10 mouse cellular contexts compared by ENCODE assay signal in the genomic region with DNA sequence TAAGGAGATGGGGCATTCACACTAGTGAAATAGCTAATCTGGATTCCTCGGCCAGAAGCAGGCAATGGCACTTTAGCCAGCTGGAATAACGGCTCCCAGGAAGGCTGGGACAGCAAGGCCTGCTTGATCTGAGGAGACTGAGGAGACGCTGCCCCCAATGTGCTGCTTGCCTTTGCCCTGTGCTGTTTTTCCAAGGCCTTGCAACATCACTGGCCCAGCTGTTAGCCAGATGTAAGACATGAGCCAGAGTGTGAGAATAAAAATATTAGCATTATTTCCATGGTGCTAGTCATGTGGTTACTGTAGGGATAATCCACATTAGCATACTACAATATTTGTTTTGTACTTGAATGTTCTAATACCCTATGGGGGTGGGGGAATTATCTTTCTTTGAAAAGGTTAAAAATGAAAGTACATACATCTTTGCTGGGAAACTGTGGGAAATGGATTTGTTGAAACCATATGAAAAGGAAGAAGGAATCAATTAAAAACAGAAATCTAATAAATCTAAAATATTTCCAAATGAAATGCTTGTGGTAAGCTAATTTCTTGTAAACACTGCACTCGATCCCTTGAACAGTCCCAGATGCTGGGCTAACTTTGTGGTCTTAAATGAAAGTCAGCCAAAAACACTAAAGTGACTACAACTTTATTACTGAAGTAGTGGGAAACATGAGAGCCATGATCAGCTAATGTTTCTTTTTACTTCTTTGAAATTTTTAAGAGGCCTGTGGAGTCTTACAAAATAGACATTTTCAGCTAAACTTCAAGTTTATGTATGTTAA. TPM values are rescaled to one million over a fixed set of nuclear protein-coding genes. Genes with fewer than 3 reads are reported as not detected.
DNase-seq lines count a peak whose midpoint lies in the region; ATAC-seq and TF ChIP-seq lines count a peak whose summit lies in the region.
"Had no signal": no experiment of that assay in that cellular context is flagged by ENCODE, and none has a peak within 500 bp of the region (broad histone marks: within the 10 kb centered on the region; RNA-seq: fewer than 3 reads in every experiment).

No protein-coding gene starts in this region.

- TF ChIP-seq EP300 in lung, postnatal 0 days (IDR thresholded peaks at IDR 0.05) = no peak

- 64% methylated on average over 4 of the region's 4 CpGs for whole genome bisulfite sequencing in lung, postnatal 0 days

- H3K27ac ChIP-seq in lung, postnatal 0 days (ENCODE audit: low read length) = peak overlapping the region; percentile 55; the same call in 1 of the 2 replicates
- H3K27ac ChIP-seq: layer of hippocampus, adult 2 months had no signal

- no peak overlapping the region for H3K4me3 ChIP-seq in lung, postnatal 0 days (ENCODE audit: low read depth, low read length)
- H3K4me3 ChIP-seq: layer of hippocampus, adult 2 months had no signal

- no peaks in the 10 kb centered on the region for H3K4me1 ChIP-seq in lung, postnatal 0 days (ENCODE audit: insufficient read depth, low read depth, low read length)

- peak; percentile 77 for ATAC-seq in lung, postnatal 0 days
- no peak for ATAC-seq in megakaryocyte progenitor cell, adult 5-6 weeks (replicated peaks; ENCODE audit: poor library complexity)
- ATAC-seq: midbrain, embryonic 16.5 days had no signal

- H3K36me3 ChIP-seq in lung, postnatal 0 days (ENCODE audit: insufficient read depth, low read length) = peaks cover 3% of the 10 kb centered on the region; the same call in 1 of the 2 replicates

- no peak overlapping the region for H3K9ac ChIP-seq in lung, postnatal 0 days (replicated peaks; ENCODE audit: low read depth)

- no peak overlapping the region for H3K4me2 ChIP-seq in lung, postnatal 0 days (replicated peaks; ENCODE audit: low read depth, low read length)

- H3K27me3 ChIP-seq in lung, postnatal 0 days (replicated peaks; ENCODE audit: insufficient read depth, low read length) = no peaks in the 10 kb centered on the region

- no peak for TF ChIP-seq CTCF in lung, postnatal 0 days (IDR thresholded peaks at IDR 0.05)

- peak; percentile 9 to 18 for DNase-seq in adrenal gland, postnatal 36 days
- no peak for DNase-seq in adrenal gland, adult 18-20 months (ENCODE audit: low spot score in 2 of 2)
- peak; percentile 95 for DNase-seq in adipocyte (ENCODE audit: low spot score)
- DNase-seq in heart, postnatal 4 days = peak; percentile 21
- DNase-seq in lung, postnatal 0 days (ENCODE audit: low spot score) = peak; percentile 73
- no peak for DNase-seq in layer of hippocampus, adult 9-10 months (ENCODE audit: low spot score)
- DNase-seq in Muller cell, postnatal 12 days (ENCODE audit: inconsistent ontology term) = no peak

- no peaks in the 10 kb centered on the region for H3K9me3 ChIP-seq in lung, postnatal 0 days (ENCODE audit: low read length)

RNA-seq across cellular contexts. Expression of gene Thada, which starts 43.8 kb away (rescaled TPM):
- 10 to 100 TPM; 15.6 to 20.3 TPM for total RNA-seq in adrenal gland, postnatal 36 days (2021)
- 10 to 100 TPM; 13.7 to 15.0 TPM for total RNA-seq in adrenal gland, adult 18-20 months (2021)
- total RNA-seq in heart, postnatal 4 days (2021) = 10 to 100 TPM; 12.8 to 16.2 TPM
- polyA plus RNA-seq in lung, postnatal 0 days (2015; fragmentation: Nextera tagmentation; extraction: Ambion mirVana) = 2.3 and 2.8 TPM in 2 replicates
- 28.2 and 32.7 TPM in 2 replicates for total RNA-seq in megakaryocyte progenitor cell, adult 5-6 weeks (2015)
- total RNA-seq in megakaryocyte progenitor cell, adult 5-6 weeks (2017) = 27.1 and 33.8 TPM in 2 replicates

Comparison
In these comparisons a context has a peak if more than half of its experiments do, and no peak if none do; other contexts are left out.
1. DNase-seq: peak in adrenal gland, postnatal 36 days (2 of 2), adipocyte (single experiment), heart, postnatal 4 days (single experiment) and lung, postnatal 0 days (single experiment); none in adrenal gland, adult 18-20 months (0 of 2), layer of hippocampus, adult 9-10 months (single experiment) and Muller cell, postnatal 12 days (single experiment).